Mouse (Mus musculus) CH12.LX (cell line): ENCODE data around the gene Lima1. TPM values are rescaled to one million over a fixed set of nuclear protein-coding genes. Genes with fewer than 3 reads are reported as not detected.

ENCODE experiments used
- DNase-seq: peaks from one replicate; pipeline ENCODE4 v3.0.0-alpha.2; 2013; ENCODE audit errors: extremely low read depth
- H3K27ac ChIP-seq: 2 replicates; pipeline ENCODE4 v1.5.1; 2012; ENCODE audit warnings: low read depth, mild to moderate bottlenecking, control low read depth, moderate library complexity; ENCODE audit not compliant: insufficient read depth
- H3K27me3 ChIP-seq: replicated peaks from 2 replicates; pipeline ENCODE3; 2012; ENCODE audit warnings: inconsistent platforms
- H3K36me3 ChIP-seq, 2 experiments: replicated peaks in 1 of 2; 2 replicates each; pipeline versions ENCODE3 to v1.6.1; 2012; ENCODE audit warnings: inconsistent platforms in 1 of 2, low read length in 1 of 2, mild to moderate bottlenecking in 1 of 2, mixed read lengths in 1 of 2, moderate library complexity in 1 of 2; ENCODE audit not compliant: control insufficient read depth in 1 of 2, insufficient read depth in 1 of 2
- H3K4me1 ChIP-seq, 2 experiments: 2 replicates each; pipeline ENCODE4 v1.6.1; 2012; ENCODE audit warnings: inconsistent platforms in 1 of 2, moderate library complexity in 1 of 2; ENCODE audit not compliant: insufficient read depth in 2 of 2, control insufficient read depth in 1 of 2
- H3K4me2 ChIP-seq: 2 replicates; pipeline ENCODE4 v1.6.1; 2012; ENCODE audit warnings: low read depth, mild to moderate bottlenecking, control low read depth; ENCODE audit not compliant: poor library complexity, insufficient read depth, severe bottlenecking
- H3K4me3 ChIP-seq, 3 experiments: fragments of 150-350 bp in 1 of 3; sonication (generic) in 1 of 3; replicated peaks in 1 of 3; 2 replicates each; pipeline versions ENCODE3 to v1.5.1; 2011 to 2012; ENCODE audit warnings: low read depth in 2 of 3, low read length in 2 of 3, mild to moderate bottlenecking in 2 of 3, moderate library complexity in 2 of 3, control low read depth in 1 of 3, improper control_type of control experiment in 1 of 3, inconsistent platforms in 1 of 3, mixed read lengths in 1 of 3; ENCODE audit not compliant: poor library complexity in 1 of 3
- H3K79me2 ChIP-seq: replicated peaks from 2 replicates; pipeline ENCODE4 v1.6.1; 2012; ENCODE audit warnings: mild to moderate bottlenecking, moderate library complexity; ENCODE audit not compliant: control insufficient read depth, poor library complexity, insufficient read depth, severe bottlenecking; ENCODE audit errors: extremely low read depth
- H3K9ac ChIP-seq: 2 replicates; pipeline ENCODE4 v1.6.1; 2012; ENCODE audit warnings: low read depth, mild to moderate bottlenecking, control low read depth, moderate library complexity; ENCODE audit not compliant: insufficient read depth
- H3K9me3 ChIP-seq: replicated peaks from 2 replicates; pipeline ENCODE3; 2012; ENCODE audit warnings: low read length, inconsistent platforms, mixed read lengths
- BHLHE40 ChIP-seq: IDR thresholded peaks from 2 replicates; pipeline ENCODE4 v1.6.1; 2011; ENCODE audit warnings: mild to moderate bottlenecking, low read depth, low read length, improper control_type of control experiment
- ELF1 ChIP-seq: IDR thresholded peaks from 2 replicates; pipeline ENCODE4 v1.6.1; 2014; ENCODE audit warnings: low read depth, mild to moderate bottlenecking, inconsistent platforms, low read length, improper control_type of control experiment
- EP300 ChIP-seq: IDR thresholded peaks from 2 replicates; pipeline ENCODE4 v1.6.1; 2011; ENCODE audit warnings: low read length, improper control_type of control experiment
- MXI1 ChIP-seq: IDR thresholded peaks from 2 replicates; pipeline ENCODE4 v1.6.1; 2011; ENCODE audit warnings: mild to moderate bottlenecking, low read depth, low read length, improper control_type of control experiment
- PAX5 ChIP-seq: IDR thresholded peaks from 2 replicates; pipeline ENCODE4 v1.6.1; 2012; ENCODE audit warnings: low read length, inconsistent platforms, mixed read lengths
- POLR2A ChIP-seq: IDR thresholded peaks from 2 replicates; pipeline ENCODE4 v1.6.1; 2011; ENCODE audit warnings: low read depth, mild to moderate bottlenecking, improper control_type of control experiment, low read length
- POLR2AphosphoS2 ChIP-seq: IDR thresholded peaks from 2 replicates; pipeline ENCODE4 v1.6.1; 2011; ENCODE audit warnings: low read depth, low read length, improper control_type of control experiment
- RAD21 ChIP-seq: IDR thresholded peaks from 2 replicates; pipeline ENCODE4 v1.6.1; 2011; ENCODE audit warnings: low read depth, mild to moderate bottlenecking, low read length, improper control_type of control experiment, moderate library complexity
- SIN3A ChIP-seq: IDR thresholded peaks from 2 replicates; pipeline ENCODE4 v1.6.1; 2012; ENCODE audit warnings: low read length, improper control_type of control experiment, inconsistent platforms
- SMC3 ChIP-seq: IDR thresholded peaks from 2 replicates; pipeline ENCODE4 v1.6.1; 2011; ENCODE audit warnings: low read depth, low read length, improper control_type of control experiment
- UBTF ChIP-seq: IDR thresholded peaks from 2 replicates; pipeline ENCODE4 v1.6.1; 2012; ENCODE audit warnings: low read depth, mild to moderate bottlenecking, inconsistent platforms, low read length, improper control_type of control experiment, moderate library complexity
- USF1 ChIP-seq: IDR thresholded peaks from 2 replicates; pipeline ENCODE4 v1.6.1; 2014; ENCODE audit warnings: low read depth, mild to moderate bottlenecking, inconsistent platforms, low read length, improper control_type of control experiment
- USF2 ChIP-seq: conservative IDR thresholded peaks from 2 replicates; pipeline ENCODE4 v1.6.1; 2011; ENCODE audit warnings: low read depth, low read length, improper control_type of control experiment
- ZC3H11A ChIP-seq: IDR thresholded peaks from 2 replicates; pipeline ENCODE4 v1.6.1; 2012; ENCODE audit warnings: low read depth, mild to moderate bottlenecking, inconsistent platforms, low read length, improper control_type of control experiment
- ZNF384 ChIP-seq: IDR thresholded peaks from 2 replicates; pipeline ENCODE4 v1.6.1; 2012; ENCODE audit warnings: low read depth, low read length, improper control_type of control experiment, inconsistent platforms
- dilution Hi-C: fragments of 300-500 bp; cut with MboI; formaldehyde crosslinking; loops from 2 replicates; pipeline ENCODE4 v1.14.3; 2020; ENCODE audit warnings: low sequenced_read_pairs; ENCODE audit not compliant: extremely low pct_unique_long_range_greater_than_20kb, extremely low pct_ligation_motif_present
- in situ Hi-C: fragments of 300-500 bp; cut with MboI; formaldehyde crosslinking; loops from 3 replicates; pipeline ENCODE4 v1.14.3; 2019; ENCODE audit warnings: low sequenced_read_pairs, low pct_ligation_motif_present, low pct_unique_long_range_greater_than_20kb, mixed read lengths
- polyA plus RNA-seq: library from polyadenylated mRNA; unstranded; fragments of >175 nt; gene quantifications from 2 replicates; pipeline ENCODE4 v1.2.1, GENCODE M21; 2012; ENCODE audit warnings: low read depth; ENCODE audit not compliant: insufficient read length
- total RNA-seq, 2 experiments: library from RNA; depleted of rRNA; stranded (reverse); fragments of 300-350 nt in 1 of 2; fragments of >200 nt in 1 of 2; gene quantifications; 2 replicates each; pipeline ENCODE4 v1.2.3; 2012 to 2014

Gene Lima1
- total and polyA plus RNA-seq, 3 experiments = 10.3 to 26.9 (median 18.7) TPM

- TF ChIP-seq UBTF (no peak), ZC3H11A (no peak), EP300 (no peak), POLR2A (no peak), POLR2AphosphoS2 (no peak)
- DNase-seq = no peak
- Histone ChIP-seq H3K9ac (no peak overlapping the region), H3K4me2 (no peak overlapping the region), H3K4me3 (no peak overlapping the region), H3K9me3 (no peaks in the 10 kb centered on the region), H3K27ac (no peak overlapping the region), H3K4me1 (peaks cover 4 to 26% of the 10 kb centered on the region in 2 experiments; a peak in 3 of 4 replicates), H3K79me2 (no peaks in the 10 kb centered on the region), H3K36me3 (peaks cover 31 to 65% of the 10 kb centered on the region in 2 experiments), H3K27me3 (no peaks in the 10 kb centered on the region)
- dilution Hi-C loops = no loop called here
- in situ Hi-C loops = no loop called here
Measured at GRCm38 (mm10) chr15:99801885-99802572, 73.2 kb downstream of the Lima1 start.

DNA sequence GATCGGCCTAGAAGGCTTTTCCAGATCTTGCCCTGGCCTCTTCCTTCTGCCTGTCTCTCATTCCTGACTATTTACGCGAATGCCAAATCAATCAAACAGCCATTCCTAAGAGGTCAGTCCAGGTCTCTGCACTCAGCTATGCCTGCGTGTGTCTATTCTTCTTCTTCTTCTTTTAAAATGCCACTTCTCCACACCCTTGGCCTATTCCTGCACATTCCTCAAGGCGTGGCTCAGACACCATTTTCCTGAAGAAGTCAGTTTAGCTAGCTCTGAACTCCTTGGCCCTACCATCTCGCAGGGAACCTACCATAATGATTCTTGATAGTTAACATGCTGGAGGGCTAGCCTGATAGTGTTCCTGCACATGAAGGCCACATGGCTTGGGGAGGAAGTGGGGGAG, 75.5 kb downstream of the Lima1 start:
- Histone ChIP-seq H3K79me2 (no peaks in the 10 kb centered on the region), H3K4me1 (peaks cover 0 to 11% of the 10 kb centered on the region in 2 experiments; a peak in 1 of 4 replicates), H3K27me3 (no peaks in the 10 kb centered on the region)
- TF ChIP-seq USF1 = no peak
- no peak for TF ChIP-seq RAD21
- TF ChIP-seq BHLHE40 = no peak
- no peak for TF ChIP-seq SIN3A
- no peak for TF ChIP-seq ELF1
- no peak for TF ChIP-seq ZNF384
- TF ChIP-seq SMC3 = no peak
- TF ChIP-seq MXI1 = no peak
- no peak for TF ChIP-seq USF2
- TF ChIP-seq PAX5 = no peak
- TF ChIP-seq, all 38 proteins: peak for 0
- Histone ChIP-seq H3K4me3 (no peak overlapping the region), H3K27ac (no peak overlapping the region), H3K36me3 (peaks cover 27 to 56% of the 10 kb centered on the region in 2 experiments), H3K9me3 (no peaks in the 10 kb centered on the region), H3K4me2 (no peak overlapping the region), H3K9ac (no peak overlapping the region)
- in situ Hi-C loops = no loop called here
- dilution Hi-C loops = no loop called here
- DNase-seq = no peak
